Mouse (Mus musculus): Measurements from ENCODE around the gene Golga1. TPM values are rescaled to one million over a fixed set of nuclear protein-coding genes. Genes with fewer than 3 reads are reported as not detected.

Golga1 gene
- polyA plus RNA-seq, 1 experiment from 2014 or later, result 29.0 TPM

GRCm38 (mm10) chr2:38973701-38974100 lies 91.6 kb downstream of the Golga1 start:
- Histone ChIP-seq H3K4me3 (replicated peaks) (no peak overlapping the region), H3K27ac (replicated peaks) (no peak overlapping the region), H3K27me3 (no peaks in the 10 kb centered on the region), H3K9me3 (replicated peaks) (no peaks in the 10 kb centered on the region), H3K9ac (no peak overlapping the region), H3K4me2 (replicated peaks) (no peak overlapping the region), H3K4me1 (no peaks in the 10 kb centered on the region), H3K36me3 (no peaks in the 10 kb centered on the region)
- ATAC-seq (ENCODE audit: insufficient number of reproducible peaks, low FRiP score, low TSS enrichment, low read depth), result no peak
- WGBS, result 66% methylated on average over 7 of the region's 7 CpGs

- Histone ChIP-seq H3K36me3 (no peaks in the 10 kb centered on the region), H3K9ac (no peak overlapping the region), H3K9me3 (replicated peaks) (no peaks in the 10 kb centered on the region), H3K4me3 (replicated peaks) (no peak overlapping the region), H3K27ac (replicated peaks) (no peak overlapping the region), H3K4me1 (no peaks in the 10 kb centered on the region), H3K4me2 (replicated peaks) (no peak overlapping the region), H3K27me3 (no peaks in the 10 kb centered on the region)
- no peak for ATAC-seq (ENCODE audit: insufficient number of reproducible peaks, low FRiP score, low TSS enrichment, low read depth)
- 47% methylated on average over 2 of the region's 2 CpGs for WGBS
Measured at GRCm38 (mm10) chr2:38973223-38973622, 92.1 kb downstream of the Golga1 start.

- Histone ChIP-seq H3K4me1 (no peaks in the 10 kb centered on the region), H3K9me3 (replicated peaks) (no peaks in the 10 kb centered on the region), H3K4me2 (replicated peaks) (no peak overlapping the region), H3K9ac (no peak overlapping the region), H3K36me3 (no peaks in the 10 kb centered on the region), H3K4me3 (replicated peaks) (no peak overlapping the region), H3K27me3 (no peaks in the 10 kb centered on the region), H3K27ac (replicated peaks) (no peak overlapping the region)
- no peak for ATAC-seq (ENCODE audit: insufficient number of reproducible peaks, low FRiP score, low TSS enrichment, low read depth)
- 65% methylated on average over 5 of the region's 5 CpGs for WGBS
Measured at GRCm38 (mm10) chr2:38970057-38970456, 95.3 kb downstream of the Golga1 start.

GRCm38 (mm10) chr2:38969650-38970049 lies 95.7 kb downstream of the Golga1 start:
- 84% methylated on average over 2 of the region's 2 CpGs for WGBS
- no peak for ATAC-seq (ENCODE audit: insufficient number of reproducible peaks, low FRiP score, low TSS enrichment, low read depth)
- no peak overlapping the region for H3K4me2 ChIP-seq (replicated peaks)
- H3K9ac ChIP-seq, result no peak overlapping the region
- H3K27ac ChIP-seq (replicated peaks), result no peak overlapping the region
- H3K4me1 ChIP-seq, result no peaks in the 10 kb centered on the region
- H3K27me3 ChIP-seq, result no peaks in the 10 kb centered on the region
- no peaks in the 10 kb centered on the region for H3K36me3 ChIP-seq
- no peaks in the 10 kb centered on the region for H3K9me3 ChIP-seq (replicated peaks)
- H3K4me3 ChIP-seq (replicated peaks), result no peak overlapping the region

Other genes starting within 250 kb of the Golga1 start
- gene Nr6a1, start 137.9 kb downstream of the Golga1 start, polyA plus RNA-seq (2015; fragmentation: Nextera tagmentation; extraction: Ambion mirVana), result 1.2 and 1.6 TPM in 2 replicates
- 14.9 and 17.9 TPM in 2 replicates for gene Olfml2a, start 133.6 kb downstream of the Golga1 start, polyA plus RNA-seq (2015; fragmentation: Nextera tagmentation; extraction: Ambion mirVana)
- gene Wdr38, start 68.1 kb downstream of the Golga1 start, polyA plus RNA-seq (2015; fragmentation: Nextera tagmentation; extraction: Ambion mirVana), result 2.2 and 4.2 TPM in 2 replicates
- 133 and 135 TPM in 2 replicates for gene Arpc5l, start 60.2 kb downstream of the Golga1 start, polyA plus RNA-seq (2015; fragmentation: Nextera tagmentation; extraction: Ambion mirVana)
- 941 and 1,047 TPM in 2 replicates for gene Rpl35, start 59.9 kb downstream of the Golga1 start, polyA plus RNA-seq (2015; fragmentation: Nextera tagmentation; extraction: Ambion mirVana)
- 12.3 and 12.5 TPM in 2 replicates for gene Scai, start 125.2 kb upstream of the Golga1 start, polyA plus RNA-seq (2015; fragmentation: Nextera tagmentation; extraction: Ambion mirVana)
- 71.3 and 71.6 TPM in 2 replicates for gene Ppp6c, start 160.9 kb upstream of the Golga1 start, polyA plus RNA-seq (2015; fragmentation: Nextera tagmentation; extraction: Ambion mirVana)